Mouse (Mus musculus) hindbrain, embryonic 13.5 days (tissue): ENCODE results near the gene Hectd1. TPM values are rescaled to one million over a fixed set of nuclear protein-coding genes. Genes with fewer than 3 reads are reported as not detected.

Experiments used
- ATAC-seq: fragments of 200-750 bp; cut with Nextera tagmentation; 2 replicates; pipeline ENCODE4 v1.8.0; 2017; ENCODE audit warnings: moderate TSS enrichment; ENCODE audit not compliant: low FRiP score
- H3K27ac ChIP-seq: fragments of 300-500 bp; sonication (generic); 2 replicates; pipeline ENCODE4 v1.5.1; 2015; ENCODE audit warnings: inconsistent platforms, mild to moderate bottlenecking, moderate library complexity
- H3K27me3 ChIP-seq: fragments of 300-500 bp; sonication (generic); 2 replicates; pipeline ENCODE4 v1.6.1; 2015; ENCODE audit warnings: mild to moderate bottlenecking, inconsistent platforms
- H3K36me3 ChIP-seq: fragments of 300-500 bp; sonication (generic); 2 replicates; pipeline ENCODE4 v1.6.1; 2015; ENCODE audit warnings: mild to moderate bottlenecking, inconsistent platforms
- H3K4me1 ChIP-seq: fragments of 300-500 bp; sonication (generic); replicated peaks from 2 replicates; pipeline ENCODE4 v1.6.1; 2015; ENCODE audit warnings: inconsistent platforms
- H3K4me2 ChIP-seq: fragments of 300-500 bp; sonication (generic); 2 replicates; pipeline ENCODE4 v1.6.1; 2015; ENCODE audit warnings: inconsistent platforms, mild to moderate bottlenecking, moderate library complexity
- H3K4me3 ChIP-seq: fragments of 300-500 bp; sonication (generic); 2 replicates; pipeline ENCODE4 v1.5.1; 2015; ENCODE audit warnings: mild to moderate bottlenecking, inconsistent platforms
- H3K9ac ChIP-seq: fragments of 300-500 bp; sonication (generic); 2 replicates; pipeline ENCODE4 v1.6.1; 2015; ENCODE audit warnings: mild to moderate bottlenecking, inconsistent platforms
- H3K9me3 ChIP-seq: fragments of 300-500 bp; sonication (generic); 2 replicates; pipeline ENCODE4 v1.6.1; 2016; ENCODE audit warnings: inconsistent platforms
- WGBS: fragments of 180-500 bp; shearing (Covaris S2); methylation state at CpG from one replicate; pipeline ENCODE4 v1.1.7; 2015; 5-methylcytosine and 5-hydroxymethylcytosine counted together
- polyA plus RNA-seq: library from polyadenylated mRNA; unstranded; fragments of >200 nt; fragmentation: Nextera tagmentation; extraction: Ambion mirVana; gene quantifications from 2 replicates; pipeline ENCODE4 v1.2.1, GENCODE M21; 2015

Hectd1 gene
- polyA plus RNA-seq, 1 experiment from 2014 or later = 38.9 TPM

DNA sequence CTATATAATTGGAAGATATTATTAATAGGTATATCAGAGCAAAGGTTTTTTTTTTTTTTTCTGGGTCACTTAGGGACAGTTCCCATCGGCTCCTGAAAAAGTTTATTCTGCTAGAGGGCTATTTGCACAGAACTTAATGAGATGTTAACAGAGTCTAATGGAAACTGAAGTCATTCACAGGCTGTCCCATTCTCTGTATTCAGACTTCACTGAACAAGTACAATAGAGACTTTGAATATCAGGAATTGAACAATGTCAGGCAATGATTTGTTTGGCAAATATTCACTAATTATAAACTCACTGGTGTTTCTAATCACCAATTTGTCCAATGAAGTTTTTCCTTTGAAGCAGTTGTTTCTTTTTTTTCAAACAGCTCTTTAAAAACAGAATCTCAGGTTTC lies 92.5 kb downstream of the Hectd1 start:
- H3K27ac ChIP-seq = no peak overlapping the region
- H3K27me3 ChIP-seq = no peaks in the 10 kb centered on the region
- H3K4me3 ChIP-seq = no peak overlapping the region
- no peaks in the 10 kb centered on the region for H3K9me3 ChIP-seq
- no peak overlapping the region for H3K9ac ChIP-seq
- 0 out of 2 replicates have a peak, but pooled peaks cover 4% of the 10 kb centered on the region for H3K4me1 ChIP-seq
- H3K4me2 ChIP-seq = no peak overlapping the region
- ATAC-seq = no peak
- 29% methylated on average over 1 of the region's 1 CpGs for WGBS
- H3K36me3 ChIP-seq = peaks cover 12% of the 10 kb centered on the region

DNA sequence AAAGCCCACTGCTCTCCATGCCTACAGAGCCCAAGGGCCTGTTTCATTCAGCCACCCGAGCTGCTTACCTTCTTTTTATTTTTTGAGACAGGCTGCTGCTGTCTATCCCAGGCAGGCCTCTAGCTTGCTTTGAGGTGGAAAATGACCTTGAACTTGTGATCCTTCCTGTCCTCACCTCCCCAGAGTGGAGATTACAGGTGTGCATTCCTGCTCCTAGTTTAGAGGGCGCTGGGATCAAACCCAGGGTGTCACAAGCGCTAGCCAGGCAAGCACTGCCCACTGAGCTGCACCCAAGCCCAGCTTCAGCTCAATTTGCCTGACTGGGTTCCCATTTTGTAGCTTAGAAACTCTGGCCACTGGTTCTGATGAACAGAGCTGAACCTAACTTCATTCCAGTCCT lies 93.0 kb downstream of the Hectd1 start:
- H3K27ac ChIP-seq = 0 out of 2 replicates have a peak overlapping the region, but pooled peaks have one; percentile 15
- no peak overlapping the region for H3K4me2 ChIP-seq
- no peak for ATAC-seq
- H3K9ac ChIP-seq = no peak overlapping the region
- 84% methylated on average over 3 of the region's 3 CpGs for WGBS
- H3K27me3 ChIP-seq = no peaks in the 10 kb centered on the region
- no peaks in the 10 kb centered on the region for H3K9me3 ChIP-seq
- H3K4me1 ChIP-seq = 0 out of 2 replicates have a peak, but pooled peaks cover 4% of the 10 kb centered on the region
- no peak overlapping the region for H3K4me3 ChIP-seq
- peaks cover 9% of the 10 kb centered on the region for H3K36me3 ChIP-seq

GRCm38 (mm10) chr12:51735840-51736271 lies 93.5 kb downstream of the Hectd1 start:
- H3K9ac ChIP-seq = no peak overlapping the region
- 58% methylated on average over 7 of the region's 7 CpGs for WGBS
- H3K27ac ChIP-seq = no peak overlapping the region
- 0 out of 2 replicates have a peak, but pooled peaks cover 4% of the 10 kb centered on the region for H3K4me1 ChIP-seq
- H3K9me3 ChIP-seq = no peaks in the 10 kb centered on the region
- no peaks in the 10 kb centered on the region for H3K27me3 ChIP-seq
- ATAC-seq = no peak
- no peak overlapping the region for H3K4me2 ChIP-seq
- no peak overlapping the region for H3K4me3 ChIP-seq
- peaks cover 9% of the 10 kb centered on the region for H3K36me3 ChIP-seq

GRCm38 (mm10) chr12:51734605-51735211 lies 94.6 kb downstream of the Hectd1 start:
- Histone ChIP-seq H3K4me3 (no peak overlapping the region), H3K4me1 (0 out of 2 replicates have a peak, but pooled peaks cover 4% of the 10 kb centered on the region), H3K36me3 (peaks cover 12% of the 10 kb centered on the region), H3K27ac (no peak overlapping the region), H3K9ac (no peak overlapping the region), H3K4me2 (no peak overlapping the region), H3K27me3 (no peaks in the 10 kb centered on the region), H3K9me3 (no peaks in the 10 kb centered on the region)
- 87% methylated on average over 14 of the region's 14 CpGs for WGBS
- no peak for ATAC-seq

DNA sequence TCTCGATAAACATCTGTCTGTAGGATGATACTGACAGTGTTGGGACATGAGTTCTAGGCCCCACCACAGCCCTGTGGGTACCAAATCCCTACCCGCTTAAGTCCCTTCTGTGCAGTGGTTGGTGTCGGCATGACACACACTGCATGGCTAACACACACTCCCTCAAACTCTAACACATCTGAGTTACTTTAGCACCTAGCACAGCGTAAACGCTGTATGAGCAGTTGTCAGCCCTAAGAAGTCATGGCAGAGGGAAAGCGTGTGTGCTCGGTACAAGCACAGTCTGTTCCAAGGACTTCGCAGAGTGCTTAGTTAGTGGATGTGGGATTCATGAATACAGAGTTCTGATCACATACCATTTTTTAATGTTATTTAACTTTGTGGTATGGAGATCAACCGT lies 99.5 kb downstream of the Hectd1 start:
- H3K4me1 ChIP-seq = no peaks in the 10 kb centered on the region
- H3K4me3 ChIP-seq = no peak overlapping the region
- H3K27ac ChIP-seq = no peak overlapping the region
- 93% methylated on average over 9 of the region's 9 CpGs for WGBS
- H3K9ac ChIP-seq = no peak overlapping the region
- H3K4me2 ChIP-seq = no peak overlapping the region
- H3K36me3 ChIP-seq = peaks cover 24% of the 10 kb centered on the region
- no peaks in the 10 kb centered on the region for H3K9me3 ChIP-seq
- H3K27me3 ChIP-seq = no peaks in the 10 kb centered on the region
- no peak for ATAC-seq

- Histone ChIP-seq H3K27ac (no peak overlapping the region), H3K4me2 (no peak overlapping the region), H3K4me3 (no peak overlapping the region), H3K9ac (no peak overlapping the region), H3K36me3 (peaks cover 25% of the 10 kb centered on the region), H3K4me1 (no peaks in the 10 kb centered on the region), H3K9me3 (no peaks in the 10 kb centered on the region), H3K27me3 (no peaks in the 10 kb centered on the region)
- ATAC-seq = no peak
- 80% methylated on average over 11 of the region's 11 CpGs for WGBS
These were observed 100.3 kb downstream of the Hectd1 start for GRCm38 (mm10) chr12:51729058-51729457.

DNA sequence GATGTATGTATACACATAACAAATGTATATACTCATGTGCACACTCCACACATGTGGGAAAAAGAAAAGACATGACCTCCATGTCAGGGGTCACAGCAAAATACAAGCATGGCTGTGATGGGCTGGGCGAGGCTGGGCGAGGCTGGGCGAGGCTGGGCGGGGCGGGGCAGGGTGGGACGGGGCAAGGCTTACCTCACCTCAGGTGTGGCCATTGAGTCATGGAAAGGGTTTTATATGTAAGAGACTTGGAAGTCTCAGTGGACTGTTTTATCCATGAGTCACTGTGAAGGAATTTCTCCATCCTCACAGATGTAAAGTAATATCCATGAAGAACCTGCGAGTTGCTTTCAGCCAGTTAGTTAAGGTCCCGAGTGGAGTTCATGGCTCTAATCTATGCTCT lies 107.5 kb downstream of the Hectd1 start:
- Histone ChIP-seq H3K4me2 (no peak overlapping the region), H3K4me3 (no peak overlapping the region), H3K9me3 (no peaks in the 10 kb centered on the region; the same call in 1 of the 2 replicates), H3K36me3 (peaks cover 37% of the 10 kb centered on the region), H3K27ac (no peak overlapping the region), H3K4me1 (no peaks in the 10 kb centered on the region), H3K9ac (no peak overlapping the region), H3K27me3 (no peaks in the 10 kb centered on the region)
- WGBS = 96% methylated on average over 8 of the region's 8 CpGs
- ATAC-seq = no peak

DNA sequence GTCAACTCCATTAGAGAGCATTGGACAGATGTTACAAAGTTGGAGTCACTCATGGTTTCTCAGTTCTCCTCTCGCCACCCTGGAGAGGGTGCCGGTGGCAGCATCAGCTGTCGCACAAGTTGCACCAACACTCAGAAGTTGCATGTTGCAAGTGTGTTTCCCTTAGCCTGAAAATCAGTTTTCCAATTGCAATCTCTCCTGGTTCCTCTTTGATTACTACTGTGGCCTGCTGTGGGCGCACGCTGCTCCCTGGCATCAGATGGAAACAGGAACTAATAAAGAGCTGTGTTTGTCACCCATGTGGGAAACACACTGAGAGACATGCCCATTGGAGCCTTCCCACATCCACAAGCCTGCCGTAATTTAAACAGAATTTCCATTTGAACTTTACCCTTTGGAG lies 110.7 kb downstream of the Hectd1 start:
- Histone ChIP-seq H3K4me1 (no peaks in the 10 kb centered on the region), H3K27me3 (no peaks in the 10 kb centered on the region), H3K9me3 (no peaks in the 10 kb centered on the region; the same call in 1 of the 2 replicates), H3K4me3 (no peak overlapping the region), H3K36me3 (peaks cover 24% of the 10 kb centered on the region), H3K9ac (no peak overlapping the region), H3K4me2 (no peak overlapping the region), H3K27ac (no peak overlapping the region)
- WGBS = 91% methylated on average over 6 of the region's 6 CpGs
- ATAC-seq = no peak

- H3K27me3 ChIP-seq = no peaks in the 10 kb centered on the region
- no peak overlapping the region for H3K4me2 ChIP-seq
- ATAC-seq = no peak
- H3K27ac ChIP-seq = no peak overlapping the region
- no peak overlapping the region for H3K4me3 ChIP-seq
- H3K4me1 ChIP-seq = no peaks in the 10 kb centered on the region
- 0 out of 2 replicates have a peak, but pooled peaks cover 2% of the 10 kb centered on the region for H3K36me3 ChIP-seq
- H3K9me3 ChIP-seq = no peaks in the 10 kb centered on the region; the same call in 1 of the 2 replicates
- no peak overlapping the region for H3K9ac ChIP-seq
- WGBS = 83% methylated on average over 1 of the region's 1 CpGs
These were observed 116.7 kb downstream of the Hectd1 start for GRCm38 (mm10) chr12:51712685-51713084.

GRCm38 (mm10) chr12:51710154-51710553 lies 119.2 kb downstream of the Hectd1 start:
- Histone ChIP-seq H3K9me3 (no peaks in the 10 kb centered on the region), H3K9ac (no peak overlapping the region), H3K4me2 (no peak overlapping the region), H3K4me3 (no peak overlapping the region), H3K27ac (no peak overlapping the region), H3K4me1 (no peaks in the 10 kb centered on the region), H3K36me3 (no peaks in the 10 kb centered on the region), H3K27me3 (no peaks in the 10 kb centered on the region)
- ATAC-seq = no peak
- WGBS = 64% methylated on average over 5 of the region's 5 CpGs

GRCm38 (mm10) chr12:51709741-51710140 lies 119.6 kb downstream of the Hectd1 start:
- 77% methylated on average over 3 of the region's 3 CpGs for WGBS
- Histone ChIP-seq H3K9ac (no peak overlapping the region), H3K9me3 (no peaks in the 10 kb centered on the region), H3K36me3 (no peaks in the 10 kb centered on the region), H3K4me2 (no peak overlapping the region), H3K27ac (no peak overlapping the region), H3K27me3 (no peaks in the 10 kb centered on the region), H3K4me3 (no peak overlapping the region), H3K4me1 (no peaks in the 10 kb centered on the region)
- ATAC-seq = no peak

GRCm38 (mm10) chr12:51708941-51709686 lies 120.2 kb downstream of the Hectd1 start:
- Histone ChIP-seq H3K9ac (no peak overlapping the region), H3K4me3 (no peak overlapping the region), H3K4me1 (no peaks in the 10 kb centered on the region), H3K9me3 (no peaks in the 10 kb centered on the region), H3K27me3 (no peaks in the 10 kb centered on the region), H3K27ac (no peak overlapping the region), H3K36me3 (no peaks in the 10 kb centered on the region), H3K4me2 (no peak overlapping the region)
- WGBS = 70% methylated on average over 14 of the region's 14 CpGs
- no peak for ATAC-seq
